Mouse (Mus musculus) cerebellum, postnatal 4 days (tissue): Measurements from ENCODE around the gene Alx3.
A peak's percentile ranks its signal among the peaks of the same experiment; 100 is the strongest.
"Not testable (repeated sequence)": the region's sequence is repeated elsewhere in the genome, so short reads cannot be mapped to it uniquely, and the experiment has no call there.

Experiments used
- DNase-seq, 2 experiments: peaks; one replicate each; pipeline ENCODE4 v3.0.0; 2022; ENCODE audit warnings: low spot score in 2 of 2, mixed read lengths in 1 of 2

Gene Alx3

DNA sequence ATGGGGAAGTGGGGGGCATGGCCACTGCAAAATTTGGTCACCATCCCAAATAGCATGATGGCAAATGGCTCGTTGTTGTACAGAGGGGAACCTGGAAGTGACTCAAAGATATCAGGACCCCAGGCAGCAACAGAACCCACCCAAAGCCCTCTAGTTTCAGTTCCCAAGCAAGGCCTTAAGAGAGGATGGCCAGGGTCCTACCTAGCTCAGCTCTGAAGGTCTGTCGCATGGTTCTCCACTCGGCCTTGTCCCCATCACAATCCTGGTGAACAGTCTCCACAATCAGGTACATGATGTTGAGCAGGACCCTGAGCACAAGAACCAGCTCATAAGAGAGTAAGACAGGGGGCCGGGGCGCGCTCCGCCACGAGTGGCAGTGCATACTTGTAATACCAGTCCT is 29.6 kb downstream of the Alx3 start:
- DNase-seq, result no peak

DNA sequence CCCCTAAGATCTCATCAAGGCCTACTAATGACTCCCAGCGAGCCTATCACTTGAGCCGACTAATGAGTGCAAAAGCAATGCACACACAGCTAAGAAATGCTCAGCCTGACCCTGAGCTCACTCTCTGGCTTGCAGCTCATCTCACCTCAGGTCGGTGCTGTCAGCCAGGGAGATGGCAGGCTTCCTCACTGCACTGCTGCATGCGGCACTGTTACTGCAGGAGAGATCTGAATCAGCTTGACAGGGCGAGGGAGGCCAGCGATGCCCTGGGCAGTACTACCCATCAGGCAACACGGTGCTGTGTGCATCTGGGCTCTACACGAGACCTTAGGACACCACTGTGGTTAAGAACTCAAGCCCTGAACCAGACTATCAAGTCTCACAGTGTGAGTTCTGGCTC is 30.7 kb downstream of the Alx3 start:
- DNase-seq, result no peak

DNA sequence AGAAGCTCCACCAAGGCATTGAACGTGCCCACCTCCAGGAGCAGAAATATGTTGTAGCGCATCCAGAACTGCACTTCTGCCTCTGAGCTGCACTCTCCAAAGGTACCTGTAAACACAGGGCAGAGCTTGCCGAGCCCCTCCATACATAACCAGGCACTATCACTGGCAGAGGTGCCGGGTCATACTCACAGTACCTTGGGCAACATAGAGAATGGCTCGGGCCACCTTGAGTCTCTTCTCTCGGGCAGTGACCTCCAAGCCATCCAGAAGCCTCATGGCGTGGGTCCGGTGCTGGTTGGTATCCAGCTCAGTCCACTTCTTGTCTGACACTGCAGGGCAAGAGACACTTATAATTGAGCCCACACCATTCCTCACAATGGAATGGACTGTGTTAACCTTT is 31.9 kb downstream of the Alx3 start:
- DNase-seq, result no peak

DNA sequence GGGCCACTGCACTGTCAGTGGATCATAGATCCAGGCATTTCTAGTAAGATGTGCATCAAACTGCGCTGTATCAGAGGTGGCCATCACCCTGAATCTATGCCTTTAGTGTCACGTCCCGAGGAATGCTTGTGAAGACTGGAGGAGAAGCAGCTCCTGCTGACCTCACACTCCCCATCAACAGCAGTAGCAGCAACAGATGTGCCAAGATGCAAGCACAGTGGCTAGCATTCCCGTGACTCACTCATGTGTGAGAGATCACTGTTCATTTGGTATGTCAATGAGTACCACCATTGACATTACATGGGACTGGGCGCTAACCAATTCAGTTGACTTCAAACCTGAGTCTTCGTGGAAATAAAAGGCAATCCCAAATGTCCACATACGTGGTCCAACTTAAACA is 32.8 kb downstream of the Alx3 start:
- DNase-seq, result no peak

DNA sequence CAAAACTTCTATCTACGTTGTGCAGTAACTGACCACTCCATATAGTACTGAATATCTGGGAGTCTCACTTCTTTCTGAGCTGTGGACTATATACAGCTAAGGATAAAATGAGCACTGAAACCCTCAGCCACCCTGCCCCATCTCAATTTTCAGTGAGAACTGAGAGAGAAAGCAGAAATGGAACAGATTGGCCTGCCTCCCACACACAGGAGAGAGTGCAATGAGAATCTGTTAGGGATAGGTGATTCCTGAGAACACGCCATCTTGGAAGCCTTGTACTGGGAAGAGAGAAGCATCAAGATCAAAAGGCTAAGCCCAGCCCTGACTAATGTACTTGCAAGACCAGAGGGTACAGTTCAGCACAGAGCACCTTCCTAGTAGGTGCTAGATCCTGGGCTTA is 33.7 kb downstream of the Alx3 start:
- DNase-seq, result no peak

DNA sequence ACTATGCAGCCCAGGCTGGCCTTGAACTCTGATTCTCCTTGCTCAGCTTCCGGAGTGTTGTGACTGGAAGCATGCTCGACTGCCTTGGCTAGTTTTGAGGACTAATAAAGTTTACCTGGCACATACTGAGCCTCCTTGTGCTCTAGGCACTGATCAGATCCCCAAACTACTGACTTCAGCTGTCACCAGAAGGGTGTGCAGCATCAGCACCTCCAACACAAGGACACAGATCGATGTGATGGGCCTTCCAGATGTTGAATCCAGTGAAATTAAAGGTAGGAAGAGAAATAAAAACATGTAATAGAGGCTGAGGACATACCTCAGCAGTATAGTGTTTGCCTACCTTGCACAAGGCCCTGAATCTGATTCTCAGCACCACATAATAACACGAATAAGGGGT is 34.6 kb downstream of the Alx3 start:
- no peak for DNase-seq

DNA sequence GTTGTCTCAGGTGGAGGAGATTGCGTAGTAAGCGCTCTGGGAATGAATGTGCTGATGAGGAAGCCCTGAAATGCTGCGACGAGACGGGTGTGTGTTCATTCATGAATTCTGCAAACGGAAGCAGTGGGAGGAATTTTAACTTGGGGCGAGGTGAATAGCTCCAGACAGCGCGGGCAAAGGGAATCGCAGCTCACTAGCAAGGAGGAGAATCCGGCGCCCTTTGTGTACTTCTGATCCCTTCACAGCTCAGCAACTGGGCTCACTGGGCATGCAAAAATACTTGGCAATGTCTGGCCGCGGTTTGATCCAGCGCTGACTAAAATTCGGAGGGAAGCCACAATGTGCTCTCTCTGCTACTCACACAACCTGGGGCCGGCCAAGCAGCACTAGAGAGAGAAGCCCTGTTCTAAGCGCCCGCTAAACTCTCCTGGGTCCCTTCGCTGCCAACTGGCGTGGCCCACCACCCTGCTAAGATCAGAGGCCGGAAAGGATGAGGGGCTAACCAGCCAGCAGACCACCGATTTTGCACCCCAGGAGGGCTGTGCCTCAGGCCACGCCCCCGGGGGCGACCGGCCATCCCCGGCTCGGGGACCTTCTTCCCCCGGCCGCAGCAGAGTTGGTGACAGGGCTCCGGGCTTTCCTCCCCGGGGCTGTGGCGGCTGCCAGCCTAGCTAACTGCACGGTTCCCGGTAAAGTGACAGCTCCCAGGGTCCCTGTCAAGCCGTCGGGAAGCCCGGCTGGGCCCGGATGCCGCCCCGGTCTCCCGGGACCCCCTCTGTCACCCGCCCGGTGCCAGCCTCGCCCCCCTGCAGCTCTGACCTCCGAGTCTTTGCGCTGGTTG is 36.1 kb downstream of the Alx3 start, which contains the start of gene Gm10961:
TSS of gene Gm10961 (plus strand) at position 641 of the 841 bp plus-strand sequence.
- DNase-seq, result peak in 1 of 2 experiments; percentile 65

DNA sequence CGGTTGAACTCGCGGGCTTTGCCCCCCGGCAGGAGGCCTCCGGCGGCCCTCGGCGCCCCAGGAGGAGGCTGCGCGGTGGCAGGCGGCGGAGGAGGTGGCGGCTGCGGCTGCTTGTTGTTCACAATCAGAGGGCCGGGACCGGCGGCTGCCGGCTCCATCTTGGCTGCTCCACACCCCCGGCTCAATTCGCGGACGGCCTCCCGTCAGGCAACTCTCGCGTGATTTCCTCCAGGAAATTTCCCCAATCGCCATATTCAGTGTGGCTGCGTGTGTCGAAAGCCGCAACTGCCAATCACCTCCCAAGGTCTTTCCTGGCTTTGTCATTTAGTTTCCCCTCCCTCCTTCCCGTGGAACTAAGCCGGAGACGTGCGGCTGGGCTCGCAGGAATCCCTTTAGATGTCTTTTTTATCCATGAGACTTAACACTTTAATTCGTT is 36.7 kb downstream of the Alx3 start, which contains the start of gene Strip1:
TSS of gene Strip1 (minus strand) at position 172 of the 436 bp plus-strand sequence.
- peak; percentile 82 to 93 for DNase-seq

DNA sequence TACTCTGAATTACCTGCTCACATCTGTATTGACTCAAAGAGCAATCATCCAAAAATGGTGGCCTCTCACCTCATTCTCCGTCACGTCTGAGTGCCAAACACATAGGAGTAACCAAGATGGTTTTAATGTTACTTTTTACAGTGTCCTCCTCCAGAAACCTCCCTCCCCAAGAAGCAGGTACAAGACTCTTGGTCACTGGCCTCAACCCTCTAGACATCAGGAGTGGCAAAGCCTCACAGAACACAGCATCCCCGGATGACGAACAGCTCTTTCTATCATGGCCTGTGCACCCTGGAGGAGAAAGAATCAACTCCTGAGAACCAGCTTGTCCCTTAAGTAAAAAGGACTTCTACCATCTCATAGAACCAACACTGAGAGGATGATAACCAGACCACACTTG is 38.0 kb downstream of the Alx3 start:
- no peak for DNase-seq

DNA sequence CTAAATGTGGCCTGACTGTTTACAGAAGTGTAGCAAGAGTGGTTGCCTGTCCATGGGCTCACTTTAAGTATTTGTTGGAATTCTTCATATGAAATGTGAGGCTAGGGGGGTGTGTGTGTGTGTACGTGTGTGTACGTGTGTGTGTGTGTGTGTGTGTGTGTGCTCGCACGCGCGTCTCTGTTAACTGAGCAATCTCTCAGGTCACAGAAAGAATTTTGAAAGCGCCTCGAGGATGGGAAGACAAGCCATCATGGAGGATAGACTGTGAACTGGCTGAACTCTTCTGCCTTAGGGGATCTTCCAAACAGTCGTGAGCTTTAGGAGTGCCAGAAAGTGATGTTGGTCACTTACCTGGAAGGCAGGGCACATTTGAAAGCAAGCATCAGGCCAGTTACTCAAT is 39.1 kb downstream of the Alx3 start:
- no peak for DNase-seq

DNA sequence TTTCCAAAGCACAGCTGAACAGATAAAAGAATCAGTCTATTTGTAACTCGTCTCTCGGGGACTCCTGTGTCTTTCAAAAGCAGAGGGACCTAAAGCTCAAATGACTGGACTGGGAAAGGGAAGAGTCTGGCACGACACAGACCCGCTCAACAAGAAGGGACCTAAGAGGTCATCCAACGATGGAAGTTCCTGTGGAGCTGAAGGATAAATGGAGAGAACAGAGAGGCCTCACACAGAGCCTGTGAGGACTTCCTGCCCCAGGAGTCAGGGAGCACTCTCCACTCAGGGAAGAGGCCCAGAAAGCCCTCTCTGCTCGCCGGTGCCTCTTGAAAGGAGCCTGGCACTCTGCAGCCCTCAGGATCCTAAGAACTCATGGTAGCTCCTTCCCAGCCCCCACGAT is 41.0 kb downstream of the Alx3 start:
- no peak for DNase-seq

DNA sequence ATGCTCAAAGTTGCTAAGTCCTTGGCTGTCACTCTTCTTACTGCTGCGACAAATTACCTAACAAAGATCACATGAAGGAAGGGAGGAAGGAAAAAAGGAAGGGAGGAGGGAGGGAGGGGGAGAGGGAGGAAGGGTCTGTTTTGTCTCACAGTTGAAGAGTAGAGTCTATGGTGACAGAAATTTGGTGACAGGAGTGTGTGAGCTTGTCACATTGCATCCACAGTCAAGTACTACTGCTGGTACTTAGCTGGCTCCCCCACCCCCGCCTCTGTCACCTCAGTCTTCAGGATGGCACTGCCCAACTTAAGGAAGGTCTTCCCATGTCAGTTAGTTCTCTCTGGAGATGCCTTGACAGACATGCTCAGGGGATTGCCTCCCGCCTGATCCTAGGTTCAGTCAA is 41.4 kb downstream of the Alx3 start:
- DNase-seq, result no peak

DNA sequence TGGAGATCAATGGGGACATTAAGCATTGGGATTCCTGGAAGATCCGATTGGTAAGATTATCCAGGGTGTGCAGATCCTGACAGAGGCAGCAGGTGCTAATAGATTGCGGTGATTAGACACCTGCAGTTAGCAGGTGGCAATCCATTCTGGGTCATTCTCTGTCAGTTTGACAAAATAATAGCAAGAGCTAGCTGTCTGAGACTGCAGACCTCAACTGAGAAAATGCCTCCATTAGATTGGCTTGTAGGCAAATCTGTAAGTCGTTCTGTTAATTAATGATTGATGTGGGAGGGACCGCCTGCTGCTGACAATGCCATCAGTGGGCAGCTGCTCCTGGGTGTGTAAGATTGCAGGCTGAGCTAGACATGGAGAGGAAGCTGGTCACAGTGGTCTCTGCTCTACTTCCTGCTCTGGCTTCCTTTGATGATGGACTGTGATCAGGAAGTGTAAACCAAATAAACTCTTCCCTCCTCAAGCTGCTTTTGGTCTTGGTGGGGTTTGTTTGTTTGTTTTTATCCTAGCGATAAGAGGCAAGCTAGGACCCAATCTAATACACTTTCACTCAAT is 42.9 kb downstream of the Alx3 start:
- no peak for DNase-seq

DNA sequence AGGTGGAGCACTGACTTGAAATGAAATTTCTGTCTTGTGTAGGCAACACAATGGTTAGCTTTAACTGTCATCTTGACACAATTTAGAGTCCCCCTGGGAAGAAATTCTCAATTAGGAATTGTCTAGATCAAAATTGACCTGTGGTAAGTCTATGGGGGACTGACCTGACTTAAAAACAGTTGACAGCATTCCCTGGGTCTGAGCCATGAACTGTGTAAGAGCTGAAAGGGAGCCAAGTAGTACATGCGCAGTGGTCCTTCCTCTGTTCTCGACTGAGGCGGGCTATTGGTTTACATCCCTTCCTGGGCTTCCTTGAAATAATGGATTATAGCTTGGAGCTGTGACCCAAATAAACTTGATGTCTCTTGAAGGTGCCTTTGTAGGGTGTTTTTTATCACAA is 52.1 kb downstream of the Alx3 start:
- DNase-seq, result no peak

DNA sequence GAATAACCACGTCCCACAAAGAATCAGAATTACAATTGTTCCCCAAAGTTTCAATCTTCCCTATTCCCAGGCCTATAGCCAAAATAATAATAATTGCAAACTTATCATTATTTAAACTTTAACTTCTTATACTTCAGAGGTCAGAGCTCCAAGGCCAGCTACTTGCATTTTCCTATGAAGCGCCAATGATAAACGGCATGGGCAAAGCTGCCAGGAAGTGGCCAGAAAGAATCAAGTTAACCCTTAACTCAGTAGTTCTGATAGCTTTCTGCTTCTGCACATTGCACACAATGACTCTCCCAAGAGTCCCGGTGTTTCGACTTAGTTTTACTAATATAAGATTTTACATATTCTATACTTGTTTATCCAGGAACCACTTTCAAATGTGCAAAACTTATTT is 55.4 kb downstream of the Alx3 start:
- not testable (repeated sequence) for DNase-seq

DNA sequence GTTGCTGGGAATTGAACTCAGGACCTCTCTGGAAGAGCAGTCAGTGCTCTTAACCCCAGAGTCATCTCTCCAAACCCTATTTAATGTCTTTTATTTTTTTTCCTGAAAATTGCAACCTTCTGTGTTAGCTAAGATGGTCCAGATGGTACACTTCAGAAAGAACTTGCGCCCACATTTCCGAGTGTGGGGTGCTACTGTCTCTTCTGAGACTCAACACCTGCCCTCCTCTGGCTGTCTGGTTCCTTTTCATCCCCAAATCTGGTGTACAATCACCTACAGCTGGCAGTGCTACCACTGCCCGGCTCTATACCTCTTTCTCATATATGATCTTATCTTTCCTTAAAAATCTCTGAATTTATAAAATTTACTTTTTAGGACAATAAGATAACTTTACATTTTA is 58.1 kb downstream of the Alx3 start:
- no peak for DNase-seq

DNA sequence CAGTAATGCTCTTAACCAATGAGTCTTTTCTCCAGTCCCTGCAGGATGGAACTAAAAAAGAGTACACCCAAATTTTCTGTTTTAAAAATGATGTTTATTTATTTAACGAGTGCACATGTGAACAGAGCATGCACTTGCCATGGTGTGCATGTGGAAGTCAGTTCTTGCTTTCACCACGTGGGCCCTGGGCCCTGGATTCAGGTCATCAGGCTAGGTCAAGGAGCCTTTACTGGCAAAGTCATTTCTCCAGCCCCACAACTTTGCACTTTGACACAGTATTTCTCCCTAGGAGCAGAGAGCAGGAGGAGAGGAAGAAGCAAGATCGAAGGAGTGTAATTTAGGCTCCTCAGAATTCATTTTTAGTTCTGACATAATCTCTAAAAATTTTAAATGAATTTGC is 60.0 kb downstream of the Alx3 start:
- DNase-seq, result no peak
